Mouse (Mus musculus) embryonic facial prominence, embryonic 15.5 days (tissue): ENCODE data around the gene Fam20b. TPM values are rescaled to one million over a fixed set of nuclear protein-coding genes. Genes with fewer than 3 reads are reported as not detected.
"Not testable (repeated sequence)": the region's sequence is repeated elsewhere in the genome, so short reads cannot be mapped to it uniquely, and the experiment has no call there.

Experiments used
- ATAC-seq: fragments of 200-750 bp; cut with Nextera tagmentation; 2 replicates; pipeline ENCODE4 v1.8.0; 2017; ENCODE audit warnings: low read depth, moderate TSS enrichment; ENCODE audit not compliant: insufficient number of reproducible peaks, low FRiP score, low TSS enrichment
- H3K27ac ChIP-seq: fragments of 300-500 bp; sonication (generic); replicated peaks from 2 replicates; pipeline ENCODE4 v1.5.1; 2015; ENCODE audit warnings: mild to moderate bottlenecking, inconsistent platforms
- H3K27me3 ChIP-seq: fragments of 300-500 bp; sonication (generic); 2 replicates; pipeline ENCODE4 v1.6.1; 2015; ENCODE audit warnings: inconsistent platforms
- H3K36me3 ChIP-seq: fragments of 300-500 bp; sonication (generic); 2 replicates; pipeline ENCODE4 v1.6.1; 2015; ENCODE audit warnings: mild to moderate bottlenecking, inconsistent platforms
- H3K4me1 ChIP-seq: fragments of 300-500 bp; sonication (generic); 2 replicates; pipeline ENCODE4 v1.6.1; 2015; ENCODE audit warnings: inconsistent platforms
- H3K4me2 ChIP-seq: fragments of 300-500 bp; sonication (generic); replicated peaks from 2 replicates; pipeline ENCODE4 v1.6.1; 2015; ENCODE audit warnings: mild to moderate bottlenecking, inconsistent platforms
- H3K4me3 ChIP-seq: fragments of 300-500 bp; sonication (generic); replicated peaks from 2 replicates; pipeline ENCODE4 v1.5.1; 2015; ENCODE audit warnings: mild to moderate bottlenecking, inconsistent platforms
- H3K9ac ChIP-seq: fragments of 300-500 bp; sonication (generic); 2 replicates; pipeline ENCODE4 v1.6.1; 2015; ENCODE audit warnings: inconsistent platforms
- H3K9me3 ChIP-seq: fragments of 300-500 bp; sonication (generic); replicated peaks from 2 replicates; pipeline ENCODE4 v1.6.1; 2016; ENCODE audit warnings: inconsistent platforms
- WGBS: fragments of 180-500 bp; shearing (Covaris S2); methylation state at CpG from one replicate; pipeline ENCODE4 v1.1.7; 2015; 5-methylcytosine and 5-hydroxymethylcytosine counted together
- polyA plus RNA-seq: library from polyadenylated mRNA; unstranded; fragments of >200 nt; fragmentation: Nextera tagmentation; extraction: Ambion mirVana; gene quantifications from 2 replicates; pipeline ENCODE4 v1.2.1, GENCODE M21; 2015

Fam20b gene
- polyA plus RNA-seq, 1 experiment from 2014 or later, result 28.0 TPM

DNA sequence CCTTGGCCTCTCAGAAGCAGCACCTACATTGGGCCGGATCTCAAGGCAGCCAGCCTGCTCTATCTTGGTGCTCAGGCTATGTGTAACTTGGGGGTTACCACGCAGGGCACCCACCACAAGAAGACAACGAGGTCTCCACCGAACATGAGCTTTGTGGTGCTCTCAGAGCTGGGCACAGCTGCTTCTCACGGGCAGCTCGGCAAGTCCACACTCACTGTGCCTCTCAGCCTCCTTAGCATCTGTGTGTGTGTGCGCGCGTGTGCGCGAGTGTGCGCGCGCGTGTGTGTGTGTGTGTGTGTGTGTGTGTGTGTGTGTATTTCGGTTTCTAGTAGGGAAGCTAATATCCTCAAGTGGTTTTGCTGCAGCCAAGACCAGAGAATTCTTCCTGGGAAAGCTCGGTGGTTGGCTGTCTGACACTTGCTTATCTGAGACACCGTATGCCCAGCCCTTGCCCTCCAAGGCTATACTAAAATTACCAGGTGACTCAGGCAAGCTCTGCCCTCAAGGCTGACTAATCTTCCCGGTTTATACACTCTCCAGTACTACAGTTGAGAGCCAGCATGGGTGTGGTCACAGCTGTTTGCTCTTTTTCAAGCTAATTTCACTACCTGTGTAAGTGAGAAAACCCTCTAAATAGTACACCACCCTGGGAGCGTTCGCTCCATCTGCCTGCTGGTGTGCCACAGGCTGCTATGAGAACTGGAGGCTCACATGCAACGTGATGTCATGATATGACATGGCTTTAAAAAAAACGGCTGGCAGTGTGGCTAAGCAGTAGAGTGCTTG lies 51.6 kb downstream of the Fam20b start:
- H3K4me2 ChIP-seq, result no peak overlapping the region
- no peaks in the 10 kb centered on the region for H3K9me3 ChIP-seq
- H3K27ac ChIP-seq, result no peak overlapping the region
- no peaks in the 10 kb centered on the region for H3K27me3 ChIP-seq
- 0 out of 2 replicates have a peak, but pooled peaks cover 12% of the 10 kb centered on the region for H3K4me1 ChIP-seq
- 77% methylated on average over 23 of the region's 23 CpGs for WGBS
- H3K36me3 ChIP-seq, result no peaks in the 10 kb centered on the region
- ATAC-seq, result no peak
- no peak overlapping the region for H3K4me3 ChIP-seq
- H3K9ac ChIP-seq, result no peak overlapping the region

DNA sequence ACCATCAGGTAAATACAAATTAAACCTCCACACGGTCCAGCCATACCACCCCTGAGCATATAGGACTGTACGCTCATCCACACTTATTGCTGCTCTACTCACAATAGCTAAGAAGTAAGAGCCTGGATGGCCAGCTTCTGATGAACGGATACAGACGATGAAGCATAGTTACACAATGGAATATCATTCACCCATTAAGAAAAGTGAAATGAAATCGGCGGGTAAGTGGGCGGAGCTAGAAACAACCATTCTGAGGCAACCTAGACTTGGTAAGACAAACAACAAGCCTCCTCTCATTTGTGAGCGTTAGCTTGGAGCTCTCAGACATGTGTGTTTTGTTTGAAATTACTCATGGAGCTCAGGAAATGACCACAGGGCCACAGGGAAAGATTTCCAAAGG lies 53.1 kb downstream of the Fam20b start:
- Histone ChIP-seq H3K4me2 (no peak overlapping the region), H3K36me3 (no peaks in the 10 kb centered on the region), H3K27ac (no peak overlapping the region), H3K4me1 (0 out of 2 replicates have a peak, but pooled peaks cover 12% of the 10 kb centered on the region), H3K9me3 (no peaks in the 10 kb centered on the region), H3K4me3 (no peak overlapping the region), H3K27me3 (no peaks in the 10 kb centered on the region), H3K9ac (no peak overlapping the region)
- no peak for ATAC-seq
- WGBS, result 86% methylated on average over 8 of the region's 8 CpGs

GRCm38 (mm10) chr1:156660660-156661236 lies 58.1 kb downstream of the Fam20b start:
- not testable (repeated sequence) for H3K9me3 ChIP-seq, H3K27me3 ChIP-seq, H3K4me1 ChIP-seq, H3K9ac ChIP-seq, H3K36me3 ChIP-seq, ATAC-seq, H3K4me3 ChIP-seq
- Histone ChIP-seq H3K27ac (peak overlapping the region; percentile 73), H3K4me2 (peak overlapping the region; percentile 32)
- 58% methylated on average over 21 of the region's 21 CpGs for WGBS

GRCm38 (mm10) chr1:156659906-156660659 lies 58.8 kb downstream of the Fam20b start:
- peak overlapping the region; percentile 32; the same call in 1 of the 2 replicates for H3K4me2 ChIP-seq
- peaks cover 4% of the 10 kb centered on the region; the same call in 1 of the 2 replicates for H3K36me3 ChIP-seq
- no peak overlapping the region for H3K9ac ChIP-seq
- peak overlapping the region; percentile 2 for H3K27ac ChIP-seq
- peaks cover 5% of the 10 kb centered on the region; the same call in 1 of the 2 replicates for H3K4me1 ChIP-seq
- H3K27me3 ChIP-seq, result no peaks in the 10 kb centered on the region
- no peak overlapping the region for H3K4me3 ChIP-seq
- no peaks in the 10 kb centered on the region for H3K9me3 ChIP-seq
- 56% methylated on average over 13 of the region's 13 CpGs for WGBS
- peak; percentile 71 for ATAC-seq

DNA sequence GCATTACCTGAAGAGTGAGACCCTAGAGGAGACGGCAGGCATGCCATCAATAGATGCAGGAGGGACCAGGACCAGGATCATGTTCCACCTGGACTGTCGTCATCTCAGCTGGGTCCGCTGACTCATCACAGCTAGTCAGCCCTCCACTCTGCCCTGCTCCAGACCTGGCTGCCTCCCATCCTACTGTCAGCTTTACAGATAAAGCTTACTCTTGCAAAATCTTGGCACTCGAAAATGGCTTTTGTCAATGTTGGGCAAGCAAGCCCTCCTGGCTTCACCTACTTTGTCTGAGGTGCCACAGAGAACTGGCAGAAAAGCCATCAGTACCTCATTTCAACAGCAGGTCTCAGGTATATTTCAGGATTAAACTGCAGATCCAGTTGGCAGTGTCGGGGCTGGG lies 60.2 kb downstream of the Fam20b start:
- WGBS, result 66% methylated on average over 5 of the region's 5 CpGs
- no peak overlapping the region for H3K4me3 ChIP-seq
- H3K9me3 ChIP-seq, result no peaks in the 10 kb centered on the region
- no peak for ATAC-seq
- H3K4me2 ChIP-seq, result no peak overlapping the region
- H3K27ac ChIP-seq, result peak overlapping the region; percentile 7; the same call in 1 of the 2 replicates
- no peaks in the 10 kb centered on the region for H3K27me3 ChIP-seq
- no peak overlapping the region for H3K9ac ChIP-seq
- H3K4me1 ChIP-seq, result peaks cover 11% of the 10 kb centered on the region; the same call in 1 of the 2 replicates
- peaks cover 4% of the 10 kb centered on the region; the same call in 1 of the 2 replicates for H3K36me3 ChIP-seq

- peaks cover 11% of the 10 kb centered on the region; the same call in 1 of the 2 replicates for H3K4me1 ChIP-seq
- H3K27ac ChIP-seq, result no peak overlapping the region
- no peak overlapping the region for H3K4me2 ChIP-seq
Observed at GRCm38 (mm10) chr1:156657523-156657922, 61.4 kb downstream of the Fam20b start.

DNA sequence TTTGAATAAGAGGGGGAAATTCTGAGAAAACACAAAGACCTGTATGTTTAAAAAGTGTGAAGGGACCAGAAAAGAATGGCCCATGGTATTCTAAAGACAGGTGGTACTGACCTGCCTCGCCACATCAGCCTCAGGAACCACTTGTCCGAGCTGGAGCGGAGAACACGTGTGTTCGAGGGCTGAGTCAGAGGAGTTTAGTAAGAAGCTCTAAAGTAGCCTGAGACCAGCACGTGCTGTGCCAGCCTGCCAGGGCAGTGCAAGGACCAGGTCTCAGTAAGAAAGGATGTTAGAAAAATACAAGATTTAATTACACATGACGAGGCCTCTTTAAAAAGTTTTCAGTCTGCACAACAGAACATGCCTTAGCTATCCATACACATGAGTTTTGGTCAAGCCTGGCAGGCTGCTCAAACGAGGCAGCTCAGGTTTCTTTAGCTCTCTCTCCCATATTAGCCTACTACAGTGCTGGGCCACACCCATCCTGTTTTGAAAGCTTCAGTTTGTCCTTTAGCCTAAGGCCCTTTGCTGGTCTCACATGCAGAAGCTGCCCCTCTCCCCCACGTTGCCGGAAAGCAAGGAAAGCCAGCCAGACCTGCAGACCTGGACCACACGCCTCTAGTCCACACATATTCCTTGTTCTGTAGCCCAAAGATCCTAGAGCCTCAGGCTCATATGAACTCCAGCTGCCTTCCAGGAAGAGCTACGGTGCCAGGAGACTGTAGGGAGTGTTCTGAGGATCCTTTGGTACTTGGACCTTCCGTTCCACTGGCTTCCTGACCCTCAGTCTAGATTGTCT lies 64.0 kb downstream of the Fam20b start:
- Histone ChIP-seq H3K36me3 (peaks cover 6% of the 10 kb centered on the region; the same call in 1 of the 2 replicates), H3K27me3 (no peaks in the 10 kb centered on the region), H3K9me3 (no peaks in the 10 kb centered on the region), H3K4me2 (no peak overlapping the region), H3K27ac (peak overlapping the region; percentile 51), H3K4me1 (peaks cover 11% of the 10 kb centered on the region; the same call in 1 of the 2 replicates), H3K9ac (no peak overlapping the region), H3K4me3 (no peak overlapping the region)
- 46% methylated on average over 13 of the region's 13 CpGs for WGBS
- peak; percentile 25; the same call in 1 of the 2 replicates for ATAC-seq

More at GRCm38 (mm10) chr1:156657523-156657922, 61.4 kb downstream of the Fam20b start:
- H3K4me3 ChIP-seq, result no peak overlapping the region
- WGBS, result 75% methylated on average over 4 of the region's 4 CpGs
- no peaks in the 10 kb centered on the region for H3K27me3 ChIP-seq
- H3K9me3 ChIP-seq, result no peaks in the 10 kb centered on the region
- H3K9ac ChIP-seq, result no peak overlapping the region
- H3K36me3 ChIP-seq, result peaks cover 4% of the 10 kb centered on the region; the same call in 1 of the 2 replicates
- no peak for ATAC-seq

DNA sequence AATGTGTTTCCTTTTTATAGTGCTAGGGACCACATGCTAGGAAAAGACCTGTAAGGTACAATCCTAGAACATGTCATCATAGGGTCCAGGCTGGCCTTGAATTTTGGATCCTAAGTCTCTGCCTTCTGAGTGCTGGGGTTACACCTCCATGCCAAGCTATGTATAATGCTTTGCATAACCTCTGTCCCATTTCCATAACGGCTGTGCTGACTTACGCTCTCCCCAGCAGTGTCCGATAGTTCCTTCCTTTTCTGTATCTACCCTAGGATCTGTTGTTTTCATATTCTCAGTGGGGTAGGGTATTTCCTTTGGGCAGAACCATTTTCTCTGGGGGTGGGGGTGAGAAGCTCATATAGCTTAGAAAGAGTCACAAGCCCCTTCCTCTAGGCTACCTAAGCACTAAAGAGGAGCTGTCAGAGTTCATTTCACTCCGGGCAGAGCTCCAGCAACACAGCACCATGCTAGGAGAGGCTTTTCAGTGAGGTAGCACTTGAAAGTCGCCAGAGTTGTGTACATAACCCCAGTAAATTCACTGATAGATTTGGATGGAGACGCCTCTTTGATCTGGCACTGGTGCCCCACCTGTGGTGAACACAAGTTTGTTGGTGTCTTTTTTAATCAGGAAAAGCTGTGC lies 66.6 kb downstream of the Fam20b start:
- Histone ChIP-seq H3K9me3 (no peaks in the 10 kb centered on the region), H3K27me3 (no peaks in the 10 kb centered on the region), H3K36me3 (peaks cover 6% of the 10 kb centered on the region; the same call in 1 of the 2 replicates), H3K4me3 (no peak overlapping the region), H3K27ac (0 out of 2 replicates have a peak overlapping the region, but pooled peaks have one; percentile 18), H3K4me2 (no peak overlapping the region), H3K9ac (no peak overlapping the region), H3K4me1 (peaks cover 11% of the 10 kb centered on the region; the same call in 1 of the 2 replicates)
- 58% methylated on average over 6 of the region's 6 CpGs for WGBS
- ATAC-seq, result no peak

DNA sequence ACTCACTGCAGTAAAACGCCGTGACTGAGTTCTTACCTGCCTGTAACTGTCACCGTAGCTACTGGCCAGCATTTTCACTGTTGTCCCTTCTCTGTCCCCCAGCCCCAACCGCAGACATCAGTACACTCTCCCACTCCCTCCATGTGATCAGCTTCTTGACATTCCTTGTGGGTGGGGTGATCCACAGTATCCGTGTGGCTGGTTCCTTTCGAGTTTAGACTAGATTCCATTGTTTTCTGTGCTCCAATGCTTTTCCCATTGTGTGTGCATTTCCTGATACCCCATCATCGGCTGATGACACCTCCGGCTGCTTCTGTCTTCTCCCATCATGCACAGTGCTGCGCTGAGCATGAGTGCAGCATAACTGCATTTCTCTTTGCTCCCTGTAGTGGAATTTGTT lies 68.3 kb downstream of the Fam20b start:
- H3K4me1 ChIP-seq, result peaks cover 11% of the 10 kb centered on the region; the same call in 1 of the 2 replicates
- WGBS, result 81% methylated on average over 9 of the region's 9 CpGs
- no peak overlapping the region for H3K4me2 ChIP-seq
- no peak for ATAC-seq
- no peaks in the 10 kb centered on the region for H3K27me3 ChIP-seq
- H3K9me3 ChIP-seq, result no peaks in the 10 kb centered on the region
- H3K9ac ChIP-seq, result no peak overlapping the region
- H3K36me3 ChIP-seq, result peaks cover 6% of the 10 kb centered on the region; the same call in 1 of the 2 replicates
- no peak overlapping the region for H3K27ac ChIP-seq
- no peak overlapping the region for H3K4me3 ChIP-seq

DNA sequence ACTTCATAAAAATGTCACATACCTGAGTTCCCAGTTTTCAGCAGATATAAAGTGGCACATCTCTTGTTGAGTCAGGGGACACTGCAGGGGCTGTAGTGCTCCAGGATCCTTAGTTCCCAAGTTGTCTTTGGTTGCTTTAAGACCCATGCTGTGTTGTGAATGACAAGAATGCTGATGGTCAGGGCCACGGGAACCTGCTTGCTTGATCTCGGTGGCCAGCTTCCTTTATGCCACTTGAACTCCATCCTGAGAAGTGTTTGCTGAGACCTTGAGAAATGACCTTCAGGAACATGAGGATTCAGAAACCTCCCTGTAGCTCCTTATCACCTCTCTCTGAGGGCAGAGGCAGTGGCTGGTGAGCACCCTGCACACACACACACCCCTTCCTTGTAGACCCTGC lies 70.2 kb downstream of the Fam20b start:
- H3K27me3 ChIP-seq, result no peaks in the 10 kb centered on the region
- peaks cover 16% of the 10 kb centered on the region for H3K4me1 ChIP-seq
- WGBS, result 54% methylated on average over 2 of the region's 2 CpGs
- no peak for ATAC-seq
- H3K9ac ChIP-seq, result no peak overlapping the region
- no peak overlapping the region for H3K4me2 ChIP-seq
- H3K4me3 ChIP-seq, result no peak overlapping the region
- H3K9me3 ChIP-seq, result no peaks in the 10 kb centered on the region
- peaks cover 6% of the 10 kb centered on the region; the same call in 1 of the 2 replicates for H3K36me3 ChIP-seq
- no peak overlapping the region for H3K27ac ChIP-seq
